Mouse (Mus musculus): ENCODE measurements at regions not wholly inside any gene's neighbourhood (a gene's known extent, or its start where the extent isn't known, plus 50 kb on each side); places are given as distances from the start of the nearest gene placed in this dataset.

DNA sequence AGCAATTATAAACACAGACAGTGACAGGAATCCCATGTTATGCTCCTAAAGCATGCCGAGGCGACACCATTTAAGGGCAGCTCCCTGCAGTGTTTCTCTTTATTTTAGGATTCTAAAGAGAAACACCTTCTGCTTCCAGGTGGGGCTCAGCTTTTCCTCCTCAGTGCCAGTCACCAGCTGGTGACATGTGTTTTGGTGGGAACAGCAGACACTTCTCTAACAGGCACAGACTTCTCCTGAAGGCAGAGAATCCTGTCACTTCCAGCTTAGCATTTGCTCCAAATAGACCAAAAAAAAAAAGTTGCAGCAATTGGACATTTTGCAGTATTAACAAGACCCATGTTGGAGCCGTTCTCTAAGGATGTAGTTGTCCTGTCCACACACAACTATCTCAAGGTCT lies 115.6 kb upstream of the Cdh6 start:
- DNase-seq (ENCODE audit: low spot score): no peak

DNA sequence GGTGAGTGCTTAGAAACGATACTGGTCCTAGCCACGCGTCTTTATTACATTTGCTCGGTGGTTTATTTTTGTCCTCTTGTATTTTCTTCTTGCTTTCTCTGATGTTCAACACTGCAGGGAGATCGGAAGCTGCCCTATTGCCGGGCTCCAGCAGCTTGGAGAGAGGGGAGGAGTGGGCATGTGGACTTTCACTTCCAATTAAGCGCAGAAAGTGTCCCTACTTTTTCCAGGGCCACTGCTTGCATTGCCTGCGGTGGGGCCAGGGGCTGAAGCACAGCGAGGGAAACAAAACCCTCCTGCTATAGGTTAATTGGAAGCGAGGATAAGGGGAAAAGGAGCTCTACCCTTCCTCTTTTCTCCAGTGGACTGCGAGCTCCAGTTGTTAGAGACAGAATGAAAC lies 114.4 kb upstream of the Cdh6 start:
- DNase-seq (ENCODE audit: low spot score): no peak

DNA sequence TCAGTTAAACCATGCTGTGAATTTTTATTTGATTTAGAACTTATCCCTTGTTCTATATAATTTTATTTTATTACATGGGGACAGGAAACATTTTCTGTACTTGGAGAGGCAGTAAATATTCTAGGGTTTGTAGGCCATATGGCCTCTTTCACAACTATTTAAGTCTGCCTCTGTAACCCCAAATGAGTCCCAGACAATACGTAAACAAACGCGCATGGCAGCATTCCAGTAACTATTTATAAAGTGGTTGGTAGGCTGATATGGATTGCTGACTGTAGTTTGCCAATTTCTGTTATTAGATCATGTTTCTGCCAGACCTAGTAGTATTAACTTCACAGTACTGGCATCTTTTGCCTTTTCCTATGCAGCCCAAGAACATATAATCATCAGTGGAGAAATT lies 111.9 kb upstream of the Cdh6 start:
- peak; percentile 56 for DNase-seq (ENCODE audit: low spot score)

DNA sequence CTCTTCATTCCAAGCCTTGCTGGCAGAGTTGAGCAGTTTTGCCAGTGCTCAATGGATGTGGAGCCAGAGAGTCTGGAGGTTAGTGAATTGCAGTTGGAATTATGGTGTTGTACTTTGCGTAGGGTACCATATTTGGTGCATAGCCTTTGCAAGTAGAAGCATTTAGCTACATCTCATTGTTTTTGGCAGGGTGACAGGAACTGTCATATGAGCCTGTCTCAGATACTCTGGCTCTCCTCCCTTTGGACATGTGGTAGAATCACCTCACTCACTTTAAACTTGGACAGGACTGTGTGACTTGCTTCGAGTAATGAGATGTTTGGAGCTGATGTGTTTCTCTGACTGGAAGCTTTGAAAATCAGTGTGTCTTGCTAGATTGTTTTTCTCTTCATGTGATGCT lies 110.7 kb upstream of the Cdh6 start:
- DNase-seq (ENCODE audit: low spot score): peak; percentile 68

DNA sequence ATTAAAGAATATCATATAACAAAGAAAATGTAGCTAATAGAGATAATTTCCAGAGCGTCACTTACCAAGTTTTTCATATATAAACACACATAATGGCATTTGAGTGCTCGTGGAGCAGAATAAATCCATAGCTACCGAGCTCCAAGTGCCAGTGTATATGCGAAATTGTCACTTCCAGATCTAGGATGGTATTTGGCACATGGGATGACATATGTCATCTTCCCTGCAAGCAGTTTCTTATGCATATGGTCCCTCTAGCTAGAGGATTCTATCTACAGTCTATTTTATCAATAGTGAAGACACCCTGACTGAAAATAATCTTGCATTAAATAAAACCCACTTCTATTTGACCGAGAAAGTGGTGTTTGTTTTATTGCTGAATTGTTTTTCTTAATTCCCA lies 109.6 kb upstream of the Cdh6 start:
- no peak for DNase-seq (ENCODE audit: low spot score)

DNA sequence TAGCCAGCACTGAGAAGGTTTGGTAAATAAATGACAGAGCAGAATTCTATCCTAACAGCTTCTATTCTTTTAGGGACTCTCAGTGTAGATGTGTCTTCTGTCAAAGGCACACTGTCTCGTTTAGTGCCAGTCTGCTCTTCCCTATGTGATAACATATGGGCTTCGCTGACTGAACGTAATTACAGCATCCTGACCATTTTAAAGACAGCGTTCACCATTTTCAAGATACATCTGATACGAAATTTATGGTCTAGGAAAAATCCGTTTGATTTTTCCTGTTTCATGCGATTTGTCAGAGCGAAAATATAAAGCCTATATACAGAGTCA lies 103.4 kb upstream of the Cdh6 start:
- DNase-seq (ENCODE audit: low spot score): no peak

DNA sequence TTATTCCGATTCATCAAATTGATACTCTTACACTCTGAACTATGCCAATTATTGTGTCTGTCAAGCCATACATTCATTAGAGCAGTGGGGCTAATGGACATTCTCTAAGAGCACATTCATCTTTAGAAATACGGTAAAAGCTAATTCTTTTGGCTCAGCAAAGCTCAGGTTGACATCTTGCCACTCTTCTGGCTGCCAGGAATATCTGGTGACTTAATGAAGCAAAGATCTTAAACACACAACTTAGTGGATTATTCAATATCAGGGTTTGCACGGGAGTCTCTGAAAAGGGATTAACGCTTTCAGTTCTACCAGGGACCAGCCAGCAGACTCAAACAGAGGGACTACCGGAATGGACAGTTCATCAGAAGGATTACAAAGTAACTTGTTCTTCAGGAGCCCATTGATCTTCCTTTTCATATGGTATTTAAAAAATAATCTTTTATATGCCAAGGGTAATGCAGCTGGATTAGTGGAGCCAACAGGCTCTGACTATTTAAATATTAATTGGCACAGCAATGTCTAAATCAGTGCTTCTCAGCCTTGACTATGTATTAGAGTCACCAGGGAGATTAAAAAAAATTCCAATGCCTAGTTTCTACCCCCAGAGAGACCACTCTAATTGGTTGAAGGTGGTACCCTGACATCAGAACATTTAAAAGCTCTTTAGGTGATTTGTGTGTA lies 102.9 kb upstream of the Cdh6 start:
- no peak for DNase-seq (ENCODE audit: low spot score)

DNA sequence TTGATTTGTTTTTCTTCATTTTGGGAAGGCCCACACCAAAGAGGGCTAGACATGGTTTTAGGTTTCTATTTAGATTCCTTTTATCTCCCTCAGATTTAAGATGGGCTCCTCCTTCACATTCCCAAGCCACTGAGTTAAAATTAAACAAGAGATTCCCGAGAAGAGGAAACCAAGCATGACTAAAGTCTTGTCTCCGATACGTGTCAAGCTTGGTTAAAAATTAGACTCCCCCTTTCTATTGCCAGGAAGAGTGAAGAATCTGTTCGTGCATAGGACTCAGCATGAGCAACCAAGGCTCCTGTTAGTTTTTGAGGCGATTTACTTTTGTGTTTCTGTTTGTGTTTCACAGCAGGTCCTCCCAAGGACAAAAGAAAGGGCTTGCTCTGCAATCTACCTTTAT lies 101.9 kb upstream of the Cdh6 start:
- DNase-seq (ENCODE audit: low spot score): no peak

DNA sequence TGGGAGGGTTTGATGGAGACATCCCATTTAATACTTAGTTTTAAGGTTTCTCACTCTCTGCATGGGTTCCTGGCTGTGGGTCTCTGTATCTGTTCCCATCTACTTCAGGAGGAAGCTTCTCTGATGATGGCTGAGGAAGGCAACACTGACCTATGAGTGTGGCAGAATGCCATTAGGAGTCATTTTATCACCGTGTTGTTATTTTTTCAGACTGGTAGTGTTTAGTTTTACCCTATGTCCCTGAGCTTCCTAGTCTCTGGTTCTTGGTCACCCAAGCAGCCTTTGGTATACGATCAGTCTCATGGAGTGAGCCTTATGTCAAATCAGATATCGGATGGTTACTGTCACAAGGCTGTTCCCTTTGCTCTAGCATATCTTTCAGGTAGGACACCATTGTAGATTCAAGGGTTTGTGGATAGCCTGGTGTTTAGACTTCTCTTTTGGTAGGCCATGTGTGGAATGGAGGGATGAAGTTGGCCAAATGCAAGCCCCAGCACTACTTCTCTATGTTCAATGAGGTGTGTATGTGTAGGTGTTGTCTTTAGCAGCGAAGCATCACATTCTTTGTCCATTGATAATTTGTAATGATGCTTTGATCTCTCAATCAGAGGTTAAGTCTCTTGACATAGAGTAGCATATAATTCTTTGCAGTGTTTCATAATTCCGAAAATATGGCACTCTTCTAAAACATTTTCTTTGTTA lies 101.0 kb upstream of the Cdh6 start:
- no peak for DNase-seq (ENCODE audit: low spot score)

DNA sequence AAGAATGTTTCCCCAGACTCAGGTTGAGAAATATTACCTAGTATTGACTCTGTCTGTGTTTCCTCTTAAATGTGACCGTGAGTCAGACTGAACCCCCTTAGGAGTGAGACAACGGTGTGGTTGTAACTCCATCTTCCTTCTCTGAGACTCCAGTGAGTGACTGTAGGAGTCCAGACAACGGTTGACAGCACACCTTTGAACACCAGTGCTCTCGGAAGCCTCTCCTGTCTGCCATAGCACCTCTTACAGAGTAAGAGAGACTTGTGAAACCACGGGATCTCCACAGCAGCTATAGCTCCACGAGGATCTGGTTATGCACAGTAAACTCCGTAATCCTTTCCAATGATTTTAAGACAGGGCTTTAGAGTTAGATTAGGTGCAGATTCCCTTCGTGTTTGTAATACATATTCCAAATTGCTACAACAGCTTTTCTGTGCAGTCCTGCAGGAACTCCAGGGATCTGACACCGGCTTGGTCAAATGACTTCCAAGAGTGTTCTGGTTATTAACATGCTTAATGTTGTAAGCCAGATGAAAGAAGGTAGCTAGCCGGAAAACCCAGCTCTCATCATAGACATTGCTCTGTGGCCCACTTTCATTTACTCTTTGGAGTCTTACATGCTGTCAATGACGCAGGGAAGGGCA lies 72.7 kb upstream of the Cdh6 start:
- DNase-seq (ENCODE audit: low spot score): no peak

DNA sequence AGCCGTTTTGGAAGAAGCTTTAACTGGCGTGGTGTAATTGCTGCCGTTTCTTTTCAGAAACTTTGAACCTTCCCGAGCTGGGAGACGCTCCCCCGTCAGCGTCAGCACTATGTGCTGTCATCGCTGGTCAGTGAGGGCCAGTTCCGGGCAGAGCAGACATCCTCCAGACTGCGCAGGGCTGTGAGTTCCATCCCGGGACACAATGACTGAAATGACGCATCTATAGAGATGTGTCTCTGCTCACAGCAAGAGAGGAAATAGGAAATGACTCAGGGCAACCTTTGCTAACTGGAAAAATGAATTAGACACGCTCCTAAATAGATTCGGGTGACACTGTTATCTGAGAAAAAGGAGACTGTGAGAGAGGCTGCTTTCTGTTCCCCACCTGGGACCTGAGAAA lies 70.8 kb upstream of the Cdh6 start:
- no peak for DNase-seq (ENCODE audit: low spot score)

DNA sequence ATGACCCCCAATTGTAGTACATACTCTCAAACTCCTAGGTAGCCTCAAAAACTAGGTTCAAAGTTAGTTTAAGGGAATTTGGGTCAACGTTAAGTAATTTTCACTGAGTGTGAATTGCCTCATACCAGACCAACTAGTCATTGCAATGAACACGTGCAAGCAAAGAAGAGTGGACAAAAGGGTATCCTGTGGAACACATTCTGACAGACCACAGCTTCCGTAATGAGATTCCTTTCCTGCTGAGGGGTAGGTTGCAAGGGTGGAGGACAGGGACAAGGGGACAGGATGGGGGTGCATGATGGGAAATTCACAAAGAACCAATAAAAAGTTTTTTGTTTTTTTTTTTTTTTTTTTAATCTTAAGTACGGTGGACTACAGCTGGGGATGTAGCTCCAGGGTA lies 70.1 kb upstream of the Cdh6 start:
- no peak for DNase-seq (ENCODE audit: low spot score)

DNA sequence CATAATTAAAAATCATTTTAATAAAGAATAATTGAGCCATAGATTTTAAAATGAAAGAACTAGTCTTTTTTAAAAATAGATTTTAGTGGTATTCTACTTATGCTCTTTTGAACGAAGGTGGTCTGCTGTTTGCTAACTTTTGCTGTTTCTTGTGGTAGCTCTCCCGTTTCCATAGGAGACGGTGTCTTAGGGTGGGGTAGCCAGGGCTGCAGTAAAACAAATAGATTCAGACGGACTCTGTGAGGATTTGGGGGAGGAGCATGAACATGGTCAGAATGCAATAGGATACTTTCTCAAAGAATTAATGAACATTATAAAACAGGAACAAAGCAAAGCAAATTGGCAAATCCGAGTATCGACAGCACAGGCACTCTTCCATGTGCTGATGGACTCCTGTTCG lies 67.5 kb upstream of the Cdh6 start:
- no peak for DNase-seq (ENCODE audit: low spot score)

DNA sequence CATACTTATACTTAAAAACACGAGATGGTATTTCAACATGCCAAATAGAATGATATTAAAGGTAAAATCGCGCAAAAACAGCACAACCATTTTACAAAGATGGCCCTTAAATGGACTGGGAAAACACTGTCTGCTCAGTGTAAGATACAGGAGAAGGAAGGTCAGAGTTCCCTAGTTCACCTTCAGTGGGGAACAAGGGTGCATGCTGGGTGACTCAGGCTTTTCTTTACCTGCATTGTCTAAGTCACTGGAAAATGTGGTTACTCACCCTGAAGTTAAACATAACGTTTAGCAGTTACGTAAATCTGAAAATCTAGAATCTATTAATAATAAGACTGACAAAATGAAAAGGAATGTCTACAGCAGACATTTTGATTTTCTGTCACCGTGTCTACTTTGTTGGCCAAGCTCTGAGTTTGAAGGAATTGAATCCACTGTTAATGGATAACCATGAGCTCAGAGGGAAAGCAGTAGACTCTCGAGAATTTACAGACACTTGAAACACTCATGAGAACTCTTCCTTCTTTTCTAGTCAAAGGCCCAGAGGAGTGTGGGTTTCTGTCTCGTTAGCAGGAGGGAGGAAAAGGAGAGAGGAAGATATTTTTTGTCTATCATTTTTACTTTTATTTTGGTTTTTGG lies 63.5 kb upstream of the Cdh6 start:
- DNase-seq (ENCODE audit: low spot score): no peak

DNA sequence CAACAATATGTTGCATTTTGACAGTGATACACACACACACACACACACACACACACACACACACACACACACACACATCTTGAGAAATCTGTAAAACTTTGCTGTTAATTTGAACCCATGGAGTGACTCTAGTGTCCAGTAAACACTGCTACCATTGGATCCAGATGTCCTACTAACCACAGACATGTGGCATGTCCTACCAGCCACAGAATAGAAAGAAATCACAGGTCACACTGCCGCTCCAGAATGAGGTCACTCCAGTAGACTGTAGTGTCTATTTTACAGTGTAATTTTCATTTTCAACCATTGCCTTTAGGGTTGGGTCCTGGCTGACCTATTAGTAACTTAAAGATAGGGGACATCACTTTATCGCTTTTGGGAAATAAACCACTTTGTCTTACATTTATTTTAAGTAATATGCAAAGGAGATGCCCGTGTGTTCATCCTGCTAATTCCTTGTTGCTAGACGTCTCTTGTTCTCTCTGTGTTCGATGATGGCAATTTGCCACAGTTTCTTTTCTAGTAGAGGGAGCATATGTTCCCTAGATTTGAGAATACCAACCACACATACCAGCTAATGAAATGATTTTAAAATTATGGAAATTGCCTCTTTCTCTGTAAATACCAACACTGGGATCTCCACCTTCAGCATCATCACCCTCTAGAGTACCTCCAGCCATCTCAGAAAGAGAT lies 59.2 kb upstream of the Cdh6 start:
- no peak for DNase-seq (ENCODE audit: low spot score)

DNA sequence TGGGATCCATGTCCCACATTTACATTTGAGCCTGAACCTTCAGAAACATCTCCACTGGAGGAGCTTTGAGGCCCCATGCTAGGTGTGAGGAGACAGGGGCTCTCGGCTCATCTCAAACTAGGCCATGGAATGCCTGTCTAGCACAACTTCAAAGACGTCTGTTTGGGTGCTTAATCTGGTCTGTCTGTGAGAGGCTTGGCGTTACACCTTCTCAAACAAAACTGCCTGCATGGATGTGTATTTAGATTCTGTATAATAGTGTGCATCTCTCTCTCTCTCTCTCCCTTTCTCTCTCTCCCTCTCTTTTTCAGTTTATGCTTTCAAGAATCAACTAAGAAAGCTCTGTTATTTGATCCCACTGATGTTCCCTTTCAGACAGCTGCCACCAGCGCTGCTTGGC lies 58.1 kb upstream of the Cdh6 start:
- DNase-seq (ENCODE audit: low spot score): no peak

DNA sequence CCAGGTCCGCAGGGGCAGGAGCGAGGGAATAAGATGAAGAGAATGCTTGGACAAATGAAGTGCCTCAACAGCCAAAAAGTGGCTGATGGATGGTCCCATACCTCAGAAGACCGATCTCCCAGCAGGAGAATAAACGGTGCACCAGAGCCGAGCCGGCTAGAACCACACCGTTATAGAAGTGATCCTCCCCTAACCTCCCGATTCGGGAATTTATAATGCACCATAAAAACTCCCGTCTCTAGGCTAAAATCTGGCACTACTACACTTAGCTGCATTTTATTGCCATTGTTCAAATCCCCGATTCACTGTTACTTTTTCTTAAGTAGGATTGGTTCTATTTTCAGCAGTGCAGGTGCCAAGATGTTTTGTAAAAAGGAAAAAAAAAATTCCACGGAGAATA lies 54.6 kb upstream of the Cdh6 start:
- no peak for DNase-seq (ENCODE audit: low spot score)

Measured in heart, adult 8-10 months (tissue).